Mouse (Mus musculus): ENCODE results near the gene Ggt5. TPM values are rescaled to one million over a fixed set of nuclear protein-coding genes. Genes with fewer than 3 reads are reported as not detected.

Ggt5 gene
- 1 to 10 TPM; 5.6 to 7.4 TPM for total RNA-seq (2021)
- long read RNA-seq, experiment 1, full-length matches to known transcripts, result 9 of 13 reads
- long read RNA-seq, experiment 1, partial matches to known transcripts, result 3 of 13 reads
- long read RNA-seq, experiment 1, other reads (novel, unspliced or antisense), result 1 of 13 reads
- long read RNA-seq, experiment 2, full-length matches to known transcripts, result 5 of 6 reads
- long read RNA-seq, experiment 2, partial matches to known transcripts, result 1 of 6 reads
- long read RNA-seq, experiment 2, other reads (novel, unspliced or antisense), result 0 of 6 reads

- intact Hi-C loops (cut with DNase I; ENCODE audit: low total_unique reads), result loop anchor here (10.0 kb wide), 2 partner anchors 106 to 246 kb away; partner anchors contain the start of gene Gstt2
- peak; percentile 78 for DNase-seq
Measured at GRCm38 (mm10) chr10:75589129-75589528, at the start of gene Ggt5. Gene Ggt5, plus strand, starts transcription at chr10:75589340.

GRCm38 (mm10) chr10:75547901-75548300, 41.2 kb upstream of the Ggt5 start:
- intact Hi-C loops (cut with DNase I; ENCODE audit: low total_unique reads), result no loop called here
- no peak for DNase-seq

- DNase-seq, result no peak
- intact Hi-C loops (cut with DNase I; ENCODE audit: low total_unique reads), result no loop called here
Measured at GRCm38 (mm10) chr10:75548486-75548885, 40.7 kb upstream of the Ggt5 start.

GRCm38 (mm10) chr10:75549886-75550285, 39.3 kb upstream of the Ggt5 start:
- no peak for DNase-seq
- intact Hi-C loops (cut with DNase I; ENCODE audit: low total_unique reads), result no loop called here

GRCm38 (mm10) chr10:75551175-75551574, 38.0 kb upstream of the Ggt5 start:
- DNase-seq, result no peak
- intact Hi-C loops (cut with DNase I; ENCODE audit: low total_unique reads), result no loop called here

- intact Hi-C loops (cut with DNase I; ENCODE audit: low total_unique reads), result no loop called here
- no peak for DNase-seq
Measured at GRCm38 (mm10) chr10:75552106-75552505, 37.0 kb upstream of the Ggt5 start.

- intact Hi-C loops (cut with DNase I; ENCODE audit: low total_unique reads), result no loop called here
- no peak for DNase-seq
Measured at GRCm38 (mm10) chr10:75552701-75553450, 36.3 kb upstream of the Ggt5 start.

GRCm38 (mm10) chr10:75554090-75554489, 35.0 kb upstream of the Ggt5 start:
- DNase-seq, result no peak
- intact Hi-C loops (cut with DNase I; ENCODE audit: low total_unique reads), result no loop called here

GRCm38 (mm10) chr10:75555557-75555956, 33.6 kb upstream of the Ggt5 start:
- intact Hi-C loops (cut with DNase I; ENCODE audit: low total_unique reads), result no loop called here
- DNase-seq, result no peak

- peak; percentile 39 for DNase-seq
- intact Hi-C loops (cut with DNase I; ENCODE audit: low total_unique reads), result no loop called here
Measured at GRCm38 (mm10) chr10:75556026-75556425, 33.1 kb upstream of the Ggt5 start.

- DNase-seq, result no peak
- intact Hi-C loops (cut with DNase I; ENCODE audit: low total_unique reads), result no loop called here
Measured at GRCm38 (mm10) chr10:75558515-75558914, 30.6 kb upstream of the Ggt5 start.

- intact Hi-C loops (cut with DNase I; ENCODE audit: low total_unique reads), result no loop called here
- DNase-seq, result no peak
Measured at GRCm38 (mm10) chr10:75559041-75559675, 30.0 kb upstream of the Ggt5 start.

- intact Hi-C loops (cut with DNase I; ENCODE audit: low total_unique reads), result no loop called here
Measured at GRCm38 (mm10) chr10:75559676-75560548, 29.2 kb upstream of the Ggt5 start, which contains the start of gene Lrrc75b. Gene Lrrc75b, minus strand, starts transcription at chr10:75560330.

GRCm38 (mm10) chr10:75560549-75560899, 28.6 kb upstream of the Ggt5 start:
- intact Hi-C loops (cut with DNase I; ENCODE audit: low total_unique reads), result no loop called here
- DNase-seq, result no peak

More at GRCm38 (mm10) chr10:75559676-75560548, 29.2 kb upstream of the Ggt5 start, which contains the start of gene Lrrc75b:
- peak; percentile 52 for DNase-seq

- no peak for DNase-seq
- intact Hi-C loops (cut with DNase I; ENCODE audit: low total_unique reads), result no loop called here
Measured at GRCm38 (mm10) chr10:75561071-75561654, 28.0 kb upstream of the Ggt5 start, which contains the start of gene Ggt1. Gene Ggt1, plus strand, starts transcription at chr10:75561604.

- intact Hi-C loops (cut with DNase I; ENCODE audit: low total_unique reads), result no loop called here
- no peak for DNase-seq
Measured at GRCm38 (mm10) chr10:75562596-75562995, 26.5 kb upstream of the Ggt5 start.

- DNase-seq, result no peak
- intact Hi-C loops (cut with DNase I; ENCODE audit: low total_unique reads), result no loop called here
Measured at GRCm38 (mm10) chr10:75564687-75565265, 24.4 kb upstream of the Ggt5 start.

- no peak for DNase-seq
- intact Hi-C loops (cut with DNase I; ENCODE audit: low total_unique reads), result no loop called here
Measured at GRCm38 (mm10) chr10:75565436-75565835, 23.7 kb upstream of the Ggt5 start.

GRCm38 (mm10) chr10:75565906-75566305, 23.2 kb upstream of the Ggt5 start:
- intact Hi-C loops (cut with DNase I; ENCODE audit: low total_unique reads), result no loop called here
- no peak for DNase-seq

All from gastrocnemius, postnatal 14 days (tissue).